Mouse (Mus musculus) small intestine, adult 2 months (tissue): Measurements from ENCODE around the gene S100a2.

Experiments used
- CTCF ChIP-seq: fragments of 200-500 bp; IDR thresholded peaks from 2 replicates; pipeline ENCODE4 v1.5.1; 2012; ENCODE audit warnings: low read depth, mild to moderate bottlenecking, control low read depth, inconsistent platforms, low read length, moderate library complexity, mixed read lengths; ENCODE audit not compliant: insufficient replicate concordance, insufficient read length; ENCODE audit errors: extremely low read depth
- POLR2A ChIP-seq: fragments of 200-500 bp; IDR thresholded peaks from 2 replicates; pipeline ENCODE4 v1.6.1; 2012; ENCODE audit warnings: low read depth, mild to moderate bottlenecking, control low read depth, inconsistent platforms, low read length, moderate library complexity

- TF ChIP-seq POLR2A = no peak
- no peak for TF ChIP-seq CTCF
Observed at GRCm38 (mm10) chr3:90626266-90627021, 36.4 kb downstream of the S100a2 start.
